Mouse (Mus musculus) bone marrow, adult 2 months (tissue): ENCODE measurements at regions not wholly inside any gene's neighbourhood (a gene's known extent, or its start where the extent isn't known, plus 50 kb on each side); places are given as distances from the start of the nearest gene placed in this dataset.

Source experiments
- H3K27ac ChIP-seq: fragments of 200-500 bp; 2 replicates; pipeline ENCODE4 v1.5.1; 2012; ENCODE audit warnings: low read depth, mild to moderate bottlenecking, control low read depth, inconsistent platforms, low read length; ENCODE audit not compliant: control insufficient read depth, poor library complexity, insufficient read depth
- H3K4me1 ChIP-seq: fragments of 200-500 bp; 2 replicates; pipeline ENCODE4 v1.6.1; 2011; ENCODE audit warnings: low read length; ENCODE audit not compliant: control insufficient read depth, insufficient read depth
- H3K4me3 ChIP-seq: fragments of 200-500 bp; replicated peaks from 2 replicates; pipeline ENCODE3; 2011; ENCODE audit warnings: mild to moderate bottlenecking, low read depth, low read length, control low read depth; ENCODE audit not compliant: control insufficient read depth
- CTCF ChIP-seq: fragments of 200-500 bp; IDR thresholded peaks from 2 replicates; pipeline ENCODE4 v1.5.1; 2011; ENCODE audit warnings: low read length, control low read depth; ENCODE audit not compliant: control insufficient read depth, insufficient read depth
- POLR2A ChIP-seq: fragments of 200-500 bp; IDR thresholded peaks from 2 replicates; pipeline ENCODE4 v1.6.1; 2011; ENCODE audit warnings: low read depth, mild to moderate bottlenecking, control low read depth, low read length, borderline replicate concordance; ENCODE audit not compliant: control insufficient read depth
- WGBS: fragments of 180-500 bp; shearing (Covaris S2); methylation state at CpG from one replicate; pipeline ENCODE4 v1.1.7; 2018; 5-methylcytosine and 5-hydroxymethylcytosine counted together

DNA sequence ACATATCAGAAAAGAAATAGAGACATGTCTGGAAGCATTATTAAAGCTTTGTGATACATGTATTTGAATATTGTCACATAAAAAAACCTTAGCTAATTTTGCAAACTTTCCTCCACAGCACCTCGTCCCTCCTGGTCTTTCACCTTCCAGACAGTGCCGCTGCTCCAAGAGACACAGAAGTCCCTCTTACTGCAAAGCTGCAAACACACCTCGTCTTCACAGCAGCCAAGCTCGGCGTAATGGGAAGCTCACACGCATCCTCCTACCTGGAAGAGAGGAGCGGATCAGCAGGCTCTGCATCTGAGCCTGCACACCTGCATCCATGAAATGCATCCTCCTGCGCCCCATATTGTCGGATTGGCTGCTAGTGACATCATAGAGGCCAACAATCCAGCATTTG lies 208.4 kb downstream of the Irx2 start:
- H3K4me1 ChIP-seq: no peaks in the 10 kb centered on the region
- TF ChIP-seq POLR2A (no peak), CTCF (no peak)
- 77% methylated on average over 9 of the region's 9 CpGs for WGBS
- no peak overlapping the region for H3K4me3 ChIP-seq
- no peak overlapping the region for H3K27ac ChIP-seq

DNA sequence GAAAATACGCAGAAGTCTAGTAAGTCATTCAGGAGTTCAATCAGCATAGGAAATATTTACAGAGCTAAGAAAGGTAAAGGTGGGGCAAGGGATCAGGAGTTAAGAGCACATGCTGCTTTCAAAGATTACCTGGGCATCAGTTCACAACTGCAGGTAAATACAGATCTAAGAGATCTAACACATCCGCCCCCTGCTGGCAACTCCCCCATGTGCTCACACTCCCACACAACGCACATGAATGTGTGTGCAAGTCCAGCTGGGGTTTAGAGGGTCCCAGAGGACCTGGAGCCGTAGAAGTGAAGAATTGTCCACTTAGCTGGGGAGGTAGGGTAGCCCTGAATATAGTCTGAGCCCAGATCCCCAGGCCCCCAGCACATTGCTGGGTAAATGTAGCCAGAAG lies 219.5 kb downstream of the Irx2 start:
- WGBS: 62% methylated on average over 4 of the region's 4 CpGs
- Histone ChIP-seq H3K27ac (no peak overlapping the region), H3K4me3 (no peak overlapping the region), H3K4me1 (no peaks in the 10 kb centered on the region)
- no peak for TF ChIP-seq POLR2A
- TF ChIP-seq CTCF: no peak

DNA sequence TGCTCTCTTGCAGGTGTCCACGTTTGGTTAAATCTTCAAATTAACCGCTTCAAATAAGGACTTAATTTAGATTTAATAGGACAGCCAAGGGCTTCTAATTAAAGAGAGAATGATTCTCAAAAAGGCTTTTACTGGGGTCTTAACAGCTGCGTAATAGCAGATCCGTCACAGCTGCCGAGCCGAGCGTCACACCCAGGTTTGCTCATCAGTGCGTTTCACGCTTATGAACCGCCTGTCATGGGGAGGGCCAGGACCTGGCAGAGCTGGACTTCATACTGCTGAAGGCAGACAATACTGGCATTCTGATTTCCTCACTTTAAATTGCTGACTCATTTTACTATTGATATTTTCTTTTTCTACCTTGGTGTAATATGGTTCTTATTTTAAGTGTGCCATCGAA lies 221.2 kb downstream of the Irx2 start:
- H3K4me3 ChIP-seq: no peak overlapping the region
- 83% methylated on average over 11 of the region's 11 CpGs for WGBS
- TF ChIP-seq POLR2A (no peak), CTCF (no peak)
- H3K4me1 ChIP-seq: no peaks in the 10 kb centered on the region
- no peak overlapping the region for H3K27ac ChIP-seq

DNA sequence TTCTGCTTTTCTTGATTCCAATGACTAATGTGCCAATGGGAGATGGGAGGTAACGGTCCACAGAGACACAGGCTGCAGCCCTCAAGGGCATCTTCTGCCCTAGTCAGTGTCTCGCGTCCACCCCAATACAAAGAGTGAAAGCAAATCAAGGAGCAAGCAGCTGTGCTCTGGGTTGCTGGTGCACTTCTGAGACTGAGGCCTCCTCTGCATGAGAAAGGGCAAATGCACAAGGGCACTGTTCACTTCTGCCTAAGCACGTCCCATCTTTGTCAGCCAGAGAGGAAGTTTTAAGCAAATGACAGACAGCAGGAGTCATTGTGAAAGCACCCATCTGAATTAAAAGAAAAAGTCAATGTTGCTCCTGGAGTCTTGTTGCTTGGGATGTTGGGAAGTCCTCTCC lies 224.3 kb downstream of the Irx2 start:
- TF ChIP-seq CTCF (no peak), POLR2A (no peak)
- Histone ChIP-seq H3K4me3 (no peak overlapping the region), H3K27ac (no peak overlapping the region), H3K4me1 (no peaks in the 10 kb centered on the region)
- WGBS: 75% methylated on average over 4 of the region's 4 CpGs

DNA sequence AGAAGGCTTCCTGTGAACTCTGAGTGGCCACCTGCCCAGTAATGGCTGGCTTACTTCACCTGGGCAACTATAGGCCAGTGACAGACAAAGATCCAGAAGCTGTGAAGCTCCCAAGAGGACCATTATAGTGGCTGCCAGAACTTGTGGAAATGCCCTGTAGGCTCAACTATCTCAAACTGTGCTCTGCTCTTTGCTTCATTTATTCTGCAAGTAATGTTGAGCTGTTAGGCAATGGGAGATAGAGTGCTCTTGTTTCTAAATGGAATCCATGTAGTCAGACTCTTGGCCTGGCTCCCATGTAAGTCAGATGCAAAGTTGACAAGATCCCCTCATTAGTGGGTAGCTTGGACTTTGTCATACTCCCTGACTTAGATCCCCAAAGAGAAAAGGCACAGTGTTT lies 247.3 kb downstream of the Irx2 start:
- TF ChIP-seq POLR2A (no peak), CTCF (no peak)
- no peaks in the 10 kb centered on the region for H3K4me1 ChIP-seq
- no peak overlapping the region for H3K4me3 ChIP-seq
- no peak overlapping the region for H3K27ac ChIP-seq

DNA sequence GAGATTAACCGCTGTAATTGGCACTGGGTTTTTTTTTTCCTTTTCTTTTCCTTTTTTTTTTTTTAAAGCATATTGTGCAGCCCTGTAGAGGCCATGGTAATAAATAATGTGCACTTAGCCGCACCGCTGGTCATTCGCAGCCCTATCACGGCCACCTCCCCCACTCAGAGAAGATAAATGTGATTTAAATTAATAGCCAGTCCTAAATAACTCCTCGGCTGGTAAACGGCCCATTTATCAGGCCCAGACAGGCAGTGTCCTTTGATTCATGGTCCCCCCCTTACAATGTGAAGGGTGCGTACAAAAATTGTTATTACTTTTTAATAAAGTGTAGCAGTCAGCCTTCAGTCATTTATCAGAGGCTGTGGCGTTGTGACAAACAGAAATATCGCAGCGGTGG lies 266.4 kb downstream of the Irx2 start:
- WGBS: 74% methylated on average over 11 of the region's 11 CpGs
- H3K4me1 ChIP-seq: no peaks in the 10 kb centered on the region
- TF ChIP-seq CTCF (no peak), POLR2A (no peak)
- H3K27ac ChIP-seq: no peak overlapping the region
- H3K4me3 ChIP-seq: no peak overlapping the region

DNA sequence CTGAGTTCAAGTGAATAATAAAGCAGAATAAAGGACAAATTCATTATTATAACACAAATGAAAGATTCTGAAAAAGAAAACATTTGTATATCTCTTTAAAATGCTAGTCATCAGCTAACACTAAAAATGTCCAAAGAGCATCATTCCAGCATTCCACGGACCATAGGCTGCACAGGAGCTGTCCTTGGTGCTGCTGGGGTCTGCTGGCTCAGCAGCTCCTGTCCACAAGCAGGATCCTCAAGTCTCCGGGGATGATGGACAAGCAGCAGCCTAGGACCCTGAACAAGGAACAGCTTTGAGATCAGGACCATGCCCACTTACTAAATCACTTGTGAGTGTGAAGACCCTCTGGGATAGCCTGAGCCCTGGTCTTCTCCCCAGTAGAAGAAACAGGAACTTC lies 274.0 kb downstream of the Irx2 start:
- TF ChIP-seq CTCF (no peak), POLR2A (no peak)
- Histone ChIP-seq H3K27ac (no peak overlapping the region), H3K4me3 (no peak overlapping the region), H3K4me1 (no peaks in the 10 kb centered on the region)
- WGBS: 42% methylated on average over 2 of the region's 2 CpGs

DNA sequence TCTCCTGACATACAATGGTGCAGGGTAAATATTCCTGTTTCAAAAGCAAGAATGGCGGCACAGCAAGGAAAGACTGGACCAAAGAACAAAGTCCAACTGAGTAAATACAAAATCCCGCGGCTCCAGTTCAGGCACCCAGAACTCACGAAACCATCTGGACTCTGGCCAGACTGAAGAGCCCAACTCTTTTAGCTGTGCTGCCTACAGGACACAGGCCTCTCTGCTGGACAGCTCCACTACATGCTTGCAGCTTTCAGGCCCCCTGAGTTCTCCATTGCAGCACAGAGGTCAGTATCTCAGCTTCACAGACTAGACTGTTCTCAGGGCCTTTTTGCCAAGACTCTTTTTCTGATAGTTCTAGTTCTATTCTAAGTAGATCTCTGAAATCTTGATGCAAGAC lies 290.3 kb downstream of the Irx2 start:
- 83% methylated on average over 4 of the region's 4 CpGs for WGBS
- TF ChIP-seq CTCF: no peak
- TF ChIP-seq POLR2A: no peak

DNA sequence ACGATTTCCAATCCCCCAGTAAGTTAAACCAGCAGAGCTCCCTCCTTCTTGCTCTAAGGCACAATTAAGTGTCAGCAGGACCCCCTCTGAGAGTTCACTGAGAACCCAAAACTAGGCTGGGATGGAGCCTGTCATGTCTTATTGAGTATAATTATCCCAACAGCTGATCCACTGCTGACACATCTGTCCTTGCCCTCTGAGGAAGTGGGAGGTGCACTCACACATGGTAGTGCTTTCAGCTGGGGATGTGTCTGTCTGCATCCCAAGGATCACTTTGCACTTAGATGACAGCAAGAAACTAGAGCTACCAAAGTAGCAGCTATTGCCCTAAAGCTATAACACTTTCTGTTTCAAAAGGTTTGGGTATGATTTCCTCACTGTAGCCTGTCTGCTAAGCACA lies 291.7 kb downstream of the Irx2 start:
- 21% methylated on average over 1 of the region's 1 CpGs for WGBS
- no peak overlapping the region for H3K4me3 ChIP-seq
- H3K27ac ChIP-seq: no peak overlapping the region
- H3K4me1 ChIP-seq: no peaks in the 10 kb centered on the region
- TF ChIP-seq CTCF (no peak), POLR2A (no peak)

More for the DNA sequence above, 290.3 kb downstream of the Irx2 start:
- Histone ChIP-seq H3K27ac (no peak overlapping the region), H3K4me1 (no peaks in the 10 kb centered on the region), H3K4me3 (no peak overlapping the region)
